Mouse (Mus musculus): Measurements from ENCODE around the gene Gm13693. TPM values are rescaled to one million over a fixed set of nuclear protein-coding genes. Genes with fewer than 3 reads are reported as not detected.
A peak's percentile ranks its signal among the peaks of the same experiment; 100 is the strongest.
"Not testable (repeated sequence)": the region's sequence is repeated elsewhere in the genome, so short reads cannot be mapped to it uniquely, and the experiment has no call there.

The Gm13693 gene
- 0.06 and 0.07 TPM in 2 replicates for polyA plus RNA-seq (2012; rRNA removed)

- not testable (repeated sequence) for H3K36me3 ChIP-seq (ENCODE audit: control insufficient read depth, insufficient read depth, low read length); H3K4me1 ChIP-seq (ENCODE audit: control insufficient read depth, insufficient read depth, low read length); H3K27ac ChIP-seq (ENCODE audit: control insufficient read depth, insufficient read depth, low read depth, low read length); H3K27me3 ChIP-seq (ENCODE audit: control insufficient read depth, insufficient read depth, low read length); H3K4me3 ChIP-seq (ENCODE audit: control insufficient read depth, low read depth, low read length)
These were observed at the start of gene Gm13693 for GRCm38 (mm10) chr2:83961203-83961602. TSS of gene Gm13693 (plus strand) at chr2:83961503.

- Histone ChIP-seq H3K27ac (ENCODE audit: control insufficient read depth, insufficient read depth, low read depth, low read length) (no peak overlapping the region), H3K27me3 (ENCODE audit: control insufficient read depth, insufficient read depth, low read length) (no peaks in the 10 kb centered on the region), H3K36me3 (ENCODE audit: control insufficient read depth, insufficient read depth, low read length) (no peaks in the 10 kb centered on the region), H3K4me1 (ENCODE audit: control insufficient read depth, insufficient read depth, low read length) (no peaks in the 10 kb centered on the region), H3K4me3 (ENCODE audit: control insufficient read depth, low read depth, low read length) (no peak overlapping the region)
- TF ChIP-seq CTCF (IDR thresholded peaks at IDR 0.05; ENCODE audit: control insufficient read depth, insufficient read depth, insufficient replicate concordance, low read depth, low read length) (no peak), POLR2A (IDR thresholded peaks at IDR 0.05; ENCODE audit: control insufficient read depth, low read depth, low read length) (no peak)
These were observed 31.7 kb upstream of the Gm13693 start for GRCm38 (mm10) chr2:83929478-83930088.

DNA sequence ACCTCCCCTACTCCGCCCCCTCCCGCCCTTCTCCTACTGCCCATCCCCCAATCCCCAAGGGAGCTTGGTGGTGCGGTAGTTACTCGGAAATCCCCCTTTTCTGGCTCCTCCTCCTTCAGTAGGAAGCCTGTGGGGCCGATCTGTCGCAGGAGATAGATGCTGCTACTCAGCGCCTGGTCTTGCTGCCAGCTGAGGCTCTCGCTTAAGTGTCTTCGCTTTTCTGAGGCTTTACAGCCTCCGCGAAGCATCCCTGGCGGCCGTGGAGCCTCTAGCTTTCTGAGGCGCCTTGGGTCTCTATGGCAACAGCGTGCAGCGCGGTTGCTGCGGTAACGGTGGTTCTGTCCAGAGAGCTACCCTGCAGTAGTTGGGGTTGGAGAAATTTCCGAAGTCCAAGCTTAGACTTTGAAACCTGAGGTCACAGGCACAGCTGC, 20.4 kb upstream of the Gm13693 start, which contains the start of gene Zswim2:
Zswim2 (minus strand) TSS at position 298 of the 431 bp plus-strand sequence.
- H3K27me3 ChIP-seq (ENCODE audit: control insufficient read depth, insufficient read depth, low read length) = no peaks in the 10 kb centered on the region
- peak within 1 kb of the TSS; percentile 73 for H3K27ac ChIP-seq (ENCODE audit: control insufficient read depth, insufficient read depth, low read depth, low read length)
- H3K4me1 ChIP-seq (ENCODE audit: control insufficient read depth, insufficient read depth, low read length) = peaks cover 4% of the 10 kb centered on the region
- TF ChIP-seq CTCF (IDR thresholded peaks at IDR 0.05; ENCODE audit: control insufficient read depth, insufficient read depth, insufficient replicate concordance, low read depth, low read length) (no peak), POLR2A (IDR thresholded peaks at IDR 0.05; ENCODE audit: control insufficient read depth, low read depth, low read length) (peak; percentile 60; the same call in 1 of the 2 replicates)
- peak within 1 kb of the TSS; percentile 87 for H3K4me3 ChIP-seq (ENCODE audit: control insufficient read depth, low read depth, low read length)
- H3K36me3 ChIP-seq (ENCODE audit: control insufficient read depth, insufficient read depth, low read length) = no peaks in the 10 kb centered on the region

DNA sequence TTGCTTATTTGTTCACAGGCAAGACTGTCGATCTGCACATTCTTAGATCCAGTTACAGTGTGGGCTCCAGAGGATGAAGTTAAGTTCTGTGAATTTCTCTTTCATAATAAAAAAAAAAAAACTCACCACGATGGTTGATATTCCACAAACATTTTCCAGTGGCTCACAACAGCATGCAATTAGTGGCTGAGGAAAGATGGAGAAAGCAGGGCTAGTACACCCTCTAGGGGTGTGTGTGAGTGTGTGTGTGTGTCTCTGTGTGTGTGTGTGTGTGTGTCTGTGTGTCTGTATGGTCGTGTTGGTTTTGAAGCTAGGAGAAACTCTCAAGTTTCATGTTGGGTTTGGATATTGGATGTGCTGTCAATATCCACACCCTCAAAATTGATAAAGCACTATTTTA, 19.9 kb upstream of the Gm13693 start:
- Histone ChIP-seq H3K36me3 (ENCODE audit: control insufficient read depth, insufficient read depth, low read length) (no peaks in the 10 kb centered on the region), H3K27me3 (ENCODE audit: control insufficient read depth, insufficient read depth, low read length) (no peaks in the 10 kb centered on the region), H3K4me3 (ENCODE audit: control insufficient read depth, low read depth, low read length) (peak overlapping the region; percentile 87)

DNA sequence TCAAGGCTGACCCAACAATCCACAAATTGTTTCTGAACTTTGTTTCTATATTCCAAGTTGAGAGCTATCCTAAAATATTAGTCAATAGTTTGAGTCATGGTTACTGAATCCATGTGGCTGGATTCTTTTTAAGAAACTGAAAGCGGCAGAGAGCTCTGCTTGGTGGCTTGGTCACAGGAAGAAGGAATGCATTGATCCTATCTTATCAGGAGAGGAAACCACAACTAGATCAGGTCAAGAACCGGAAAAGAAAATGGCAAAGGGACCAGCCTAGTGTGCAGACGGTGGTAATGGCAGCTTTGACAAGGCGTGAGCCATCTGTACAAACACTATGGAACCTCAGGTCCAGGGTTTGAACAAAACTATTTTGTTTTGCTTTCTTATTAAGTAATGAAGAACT, 19.5 kb upstream of the Gm13693 start:
- Histone ChIP-seq H3K36me3 (ENCODE audit: control insufficient read depth, insufficient read depth, low read length) (no peaks in the 10 kb centered on the region), H3K4me3 (ENCODE audit: control insufficient read depth, low read depth, low read length) (peak overlapping the region; percentile 55), H3K4me1 (ENCODE audit: control insufficient read depth, insufficient read depth, low read length) (peaks cover 4% of the 10 kb centered on the region), H3K27ac (ENCODE audit: control insufficient read depth, insufficient read depth, low read depth, low read length) (no peak overlapping the region), H3K27me3 (ENCODE audit: control insufficient read depth, insufficient read depth, low read length) (no peaks in the 10 kb centered on the region)
- TF ChIP-seq POLR2A (IDR thresholded peaks at IDR 0.05; ENCODE audit: control insufficient read depth, low read depth, low read length) (no peak), CTCF (IDR thresholded peaks at IDR 0.05; ENCODE audit: control insufficient read depth, insufficient read depth, insufficient replicate concordance, low read depth, low read length) (no peak)

More for the DNA sequence above, 19.9 kb upstream of the Gm13693 start:
- TF ChIP-seq CTCF (IDR thresholded peaks at IDR 0.05; ENCODE audit: control insufficient read depth, insufficient read depth, insufficient replicate concordance, low read depth, low read length) (no peak), POLR2A (IDR thresholded peaks at IDR 0.05; ENCODE audit: control insufficient read depth, low read depth, low read length) (no peak)
- Histone ChIP-seq H3K27ac (ENCODE audit: control insufficient read depth, insufficient read depth, low read depth, low read length) (no peak overlapping the region), H3K4me1 (ENCODE audit: control insufficient read depth, insufficient read depth, low read length) (peaks cover 4% of the 10 kb centered on the region)

GRCm38 (mm10) chr2:83955393-83955792, 5.9 kb upstream of the Gm13693 start, which contains the start of gene Gm13698:
TSS of gene Gm13698 (plus strand) at chr2:83955693.
- H3K27ac ChIP-seq (ENCODE audit: control insufficient read depth, insufficient read depth, low read depth, low read length); H3K27me3 ChIP-seq (ENCODE audit: control insufficient read depth, insufficient read depth, low read length); H3K4me3 ChIP-seq (ENCODE audit: control insufficient read depth, low read depth, low read length); H3K36me3 ChIP-seq (ENCODE audit: control insufficient read depth, insufficient read depth, low read length); H3K4me1 ChIP-seq (ENCODE audit: control insufficient read depth, insufficient read depth, low read length): not testable (repeated sequence)

DNA sequence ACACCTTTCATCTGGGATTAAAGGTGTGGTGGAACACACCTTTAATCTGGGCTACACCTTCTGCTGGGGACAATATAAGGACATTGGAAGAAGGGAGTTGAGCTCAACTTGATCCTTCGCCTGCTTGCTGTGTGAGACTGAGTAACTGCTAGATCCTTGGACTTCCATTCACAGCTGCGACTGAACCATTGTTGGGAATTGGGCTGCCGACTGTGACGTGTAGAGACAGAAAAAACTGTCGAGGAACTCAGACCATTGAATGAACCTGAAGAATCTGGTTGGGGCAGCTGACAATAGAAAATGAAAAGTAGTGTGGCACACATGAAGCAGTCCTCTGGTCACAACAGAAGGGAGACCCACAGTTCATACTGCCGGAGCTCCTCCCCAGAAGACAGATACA, 5.7 kb downstream of the Gm13693 start, which contains the start of gene Gm13695:
Gm13695 (plus strand) TSS at position 301 of the 400 bp plus-strand sequence.
- not testable (repeated sequence) for H3K27ac ChIP-seq (ENCODE audit: control insufficient read depth, insufficient read depth, low read depth, low read length); H3K27me3 ChIP-seq (ENCODE audit: control insufficient read depth, insufficient read depth, low read length)

GRCm38 (mm10) chr2:83972823-83973222, 11.5 kb downstream of the Gm13693 start, which contains the start of gene Gm13696:
TSS of gene Gm13696 (plus strand) at chr2:83973123.
- not testable (repeated sequence) for H3K27ac ChIP-seq (ENCODE audit: control insufficient read depth, insufficient read depth, low read depth, low read length); H3K27me3 ChIP-seq (ENCODE audit: control insufficient read depth, insufficient read depth, low read length); H3K4me1 ChIP-seq (ENCODE audit: control insufficient read depth, insufficient read depth, low read length); H3K36me3 ChIP-seq (ENCODE audit: control insufficient read depth, insufficient read depth, low read length); H3K4me3 ChIP-seq (ENCODE audit: control insufficient read depth, low read depth, low read length)

More for the DNA sequence above, 5.7 kb downstream of the Gm13693 start, which contains the start of gene Gm13695:
- H3K4me3 ChIP-seq (ENCODE audit: control insufficient read depth, low read depth, low read length); H3K36me3 ChIP-seq (ENCODE audit: control insufficient read depth, insufficient read depth, low read length); H3K4me1 ChIP-seq (ENCODE audit: control insufficient read depth, insufficient read depth, low read length): not testable (repeated sequence)

DNA sequence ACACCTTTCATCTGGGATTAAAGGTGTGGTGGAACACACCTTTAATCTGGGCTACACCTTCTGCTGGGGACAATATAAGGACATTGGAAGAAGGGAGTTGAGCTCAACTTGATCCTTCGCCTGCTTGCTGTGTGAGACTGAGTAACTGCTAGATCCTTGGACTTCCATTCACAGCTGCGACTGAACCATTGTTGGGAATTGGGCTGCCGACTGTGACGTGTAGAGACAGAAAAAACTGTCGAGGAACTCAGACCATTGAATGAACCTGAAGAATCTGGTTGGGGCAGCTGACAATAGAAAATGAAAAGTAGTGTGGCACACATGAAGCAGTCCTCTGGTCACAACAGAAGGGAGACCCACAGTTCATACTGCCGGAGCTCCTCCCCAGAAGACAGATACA, 17.3 kb downstream of the Gm13693 start, which contains the start of gene Gm13694:
Gm13694 (plus strand) TSS at position 301 of the 400 bp plus-strand sequence.
- not testable (repeated sequence) for H3K27ac ChIP-seq (ENCODE audit: control insufficient read depth, insufficient read depth, low read depth, low read length); H3K4me1 ChIP-seq (ENCODE audit: control insufficient read depth, insufficient read depth, low read length); H3K4me3 ChIP-seq (ENCODE audit: control insufficient read depth, low read depth, low read length); H3K36me3 ChIP-seq (ENCODE audit: control insufficient read depth, insufficient read depth, low read length); H3K27me3 ChIP-seq (ENCODE audit: control insufficient read depth, insufficient read depth, low read length)

DNA sequence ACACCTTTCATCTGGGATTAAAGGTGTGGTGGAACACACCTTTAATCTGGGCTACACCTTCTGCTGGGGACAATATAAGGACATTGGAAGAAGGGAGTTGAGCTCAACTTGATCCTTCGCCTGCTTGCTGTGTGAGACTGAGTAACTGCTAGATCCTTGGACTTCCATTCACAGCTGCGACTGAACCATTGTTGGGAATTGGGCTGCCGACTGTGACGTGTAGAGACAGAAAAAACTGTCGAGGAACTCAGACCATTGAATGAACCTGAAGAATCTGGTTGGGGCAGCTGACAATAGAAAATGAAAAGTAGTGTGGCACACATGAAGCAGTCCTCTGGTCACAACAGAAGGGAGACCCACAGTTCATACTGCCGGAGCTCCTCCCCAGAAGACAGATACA, 23.1 kb downstream of the Gm13693 start, which contains the start of gene Gm13697:
Gm13697 (plus strand) TSS at position 301 of the 400 bp plus-strand sequence.
- not testable (repeated sequence) for H3K4me3 ChIP-seq (ENCODE audit: control insufficient read depth, low read depth, low read length); H3K36me3 ChIP-seq (ENCODE audit: control insufficient read depth, insufficient read depth, low read length); H3K4me1 ChIP-seq (ENCODE audit: control insufficient read depth, insufficient read depth, low read length); H3K27me3 ChIP-seq (ENCODE audit: control insufficient read depth, insufficient read depth, low read length); H3K27ac ChIP-seq (ENCODE audit: control insufficient read depth, insufficient read depth, low read depth, low read length)

DNA sequence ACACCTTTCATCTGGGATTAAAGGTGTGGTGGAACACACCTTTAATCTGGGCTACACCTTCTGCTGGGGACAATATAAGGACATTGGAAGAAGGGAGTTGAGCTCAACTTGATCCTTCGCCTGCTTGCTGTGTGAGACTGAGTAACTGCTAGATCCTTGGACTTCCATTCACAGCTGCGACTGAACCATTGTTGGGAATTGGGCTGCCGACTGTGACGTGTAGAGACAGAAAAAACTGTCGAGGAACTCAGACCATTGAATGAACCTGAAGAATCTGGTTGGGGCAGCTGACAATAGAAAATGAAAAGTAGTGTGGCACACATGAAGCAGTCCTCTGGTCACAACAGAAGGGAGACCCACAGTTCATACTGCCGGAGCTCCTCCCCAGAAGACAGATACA, 28.9 kb downstream of the Gm13693 start, which contains the start of gene Gm13691:
Gm13691 (plus strand) TSS at position 301 of the 400 bp plus-strand sequence.
- not testable (repeated sequence) for H3K27ac ChIP-seq (ENCODE audit: control insufficient read depth, insufficient read depth, low read depth, low read length); H3K4me1 ChIP-seq (ENCODE audit: control insufficient read depth, insufficient read depth, low read length); H3K36me3 ChIP-seq (ENCODE audit: control insufficient read depth, insufficient read depth, low read length); H3K4me3 ChIP-seq (ENCODE audit: control insufficient read depth, low read depth, low read length); H3K27me3 ChIP-seq (ENCODE audit: control insufficient read depth, insufficient read depth, low read length)

Measured in testis, adult 2 months (tissue).